Mouse (Mus musculus) testis, postnatal 14 days (tissue): ENCODE measurements at regions not wholly inside any gene's neighbourhood (a gene's known extent, or its start where the extent isn't known, plus 50 kb on each side); places are given as distances from the start of the nearest gene placed in this dataset.

Experiments used
- DNase-seq: peaks from one replicate; pipeline ENCODE4 v3.0.0; 2021; ENCODE audit warnings: low spot score

GRCm38 (mm10) chr14:46223008-46223407 lies 156.2 kb upstream of the Gm15217 start:
- no peak for DNase-seq

DNA sequence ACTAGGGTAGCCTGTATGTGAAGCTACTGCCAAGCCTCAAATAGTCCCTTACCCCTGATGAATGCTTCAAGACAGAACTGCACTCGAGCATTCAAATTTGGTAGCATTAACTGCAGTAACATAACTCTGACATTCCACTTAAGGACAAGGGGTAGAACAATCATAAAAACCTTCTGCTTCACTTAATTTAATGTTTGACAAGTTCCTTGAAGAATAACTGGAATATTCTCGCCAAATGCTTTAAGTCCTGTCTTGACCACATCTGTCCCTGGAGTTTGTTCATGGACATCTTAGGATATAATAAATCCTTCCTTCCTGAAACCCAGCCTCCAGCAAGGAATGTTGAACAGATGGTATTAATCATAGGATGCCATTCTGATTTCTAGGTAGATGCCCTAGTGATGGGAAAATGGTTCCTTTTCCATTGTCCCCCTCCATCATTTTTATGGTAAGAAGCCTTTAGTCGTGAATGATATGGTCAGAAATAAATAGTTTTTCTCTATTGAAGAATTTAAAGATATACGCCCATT lies 154.7 kb upstream of the Gm15217 start:
- DNase-seq: no peak

- DNase-seq: no peak
Measured at GRCm38 (mm10) chr14:46225851-46226608, 153.2 kb upstream of the Gm15217 start.

DNA sequence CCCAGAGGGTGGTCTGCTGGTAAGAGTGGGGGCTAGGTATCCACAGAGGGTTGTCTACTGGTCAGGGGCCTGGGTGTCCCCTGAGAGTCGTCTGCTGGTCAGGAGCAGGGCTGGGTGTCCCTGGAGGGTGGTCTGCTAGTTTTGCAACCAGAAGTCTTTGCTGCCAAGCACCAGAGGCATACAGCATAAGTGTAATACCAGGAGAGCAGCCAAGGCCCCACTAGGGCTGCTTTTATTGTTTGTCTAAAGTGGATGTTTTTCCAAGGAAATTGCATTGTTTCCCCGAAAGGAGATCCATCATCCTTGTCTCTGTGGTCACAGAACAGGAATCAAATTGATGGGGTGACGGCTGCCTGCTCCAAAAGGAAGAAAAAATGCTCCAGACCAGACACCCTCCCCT lies 145.2 kb upstream of the Gm15217 start:
- no peak for DNase-seq

- no peak for DNase-seq
Measured at GRCm38 (mm10) chr14:46234835-46235234, 144.4 kb upstream of the Gm15217 start.

DNA sequence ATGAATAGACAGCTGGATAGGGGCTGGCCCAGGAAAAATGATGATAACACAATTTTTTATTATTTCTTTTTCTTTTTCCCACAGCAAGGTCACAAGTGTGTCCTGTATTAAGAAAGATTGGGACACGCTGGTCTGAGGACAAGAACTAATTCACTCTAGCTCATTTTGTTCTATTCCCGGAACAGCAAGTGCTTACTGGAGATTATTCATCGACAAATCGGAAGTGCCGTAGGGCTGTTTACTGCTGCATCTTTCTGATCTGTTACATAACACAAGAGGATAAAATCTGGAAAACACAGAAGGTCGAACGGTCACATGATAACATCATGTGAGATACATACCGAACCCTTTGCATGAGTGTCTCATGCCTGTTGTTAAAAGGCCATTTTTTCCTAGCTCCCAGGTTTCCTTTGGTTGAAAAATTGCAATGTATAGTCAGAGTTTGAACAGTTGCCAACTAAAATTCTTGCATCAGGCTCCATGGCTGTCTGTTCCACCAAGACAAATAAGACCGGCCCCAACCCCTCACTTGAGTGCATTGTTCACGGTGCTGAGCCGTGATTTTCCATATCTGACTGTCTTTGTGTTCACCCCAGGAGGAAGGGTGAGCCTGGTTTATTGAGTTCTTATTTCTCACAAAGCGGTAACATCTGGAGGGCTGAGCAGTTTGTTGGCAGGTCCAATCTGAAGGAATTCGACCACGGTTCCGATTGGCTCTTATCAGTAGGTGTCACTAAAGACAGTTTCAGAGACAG lies 139.0 kb upstream of the Gm15217 start:
- DNase-seq: no peak

DNA sequence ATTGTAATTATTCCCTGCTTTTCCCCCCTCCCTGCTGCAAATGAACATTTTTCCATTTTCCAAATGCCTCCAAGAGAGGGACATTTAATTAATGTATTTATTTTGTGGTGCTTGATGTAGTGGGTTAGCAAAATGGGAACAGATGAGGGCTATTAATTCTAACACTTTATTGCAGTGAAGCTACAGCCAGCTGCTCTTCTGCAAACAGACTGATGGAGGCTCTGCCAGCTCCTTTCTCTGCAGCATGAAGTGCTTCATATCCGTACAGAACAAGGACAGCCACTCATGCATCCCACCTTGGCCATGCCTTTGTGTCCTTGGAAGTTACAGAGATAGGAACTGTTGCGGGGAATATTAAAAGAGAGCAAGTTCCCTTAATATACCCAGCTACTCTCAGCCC lies 138.3 kb upstream of the Gm15217 start:
- DNase-seq: no peak

DNA sequence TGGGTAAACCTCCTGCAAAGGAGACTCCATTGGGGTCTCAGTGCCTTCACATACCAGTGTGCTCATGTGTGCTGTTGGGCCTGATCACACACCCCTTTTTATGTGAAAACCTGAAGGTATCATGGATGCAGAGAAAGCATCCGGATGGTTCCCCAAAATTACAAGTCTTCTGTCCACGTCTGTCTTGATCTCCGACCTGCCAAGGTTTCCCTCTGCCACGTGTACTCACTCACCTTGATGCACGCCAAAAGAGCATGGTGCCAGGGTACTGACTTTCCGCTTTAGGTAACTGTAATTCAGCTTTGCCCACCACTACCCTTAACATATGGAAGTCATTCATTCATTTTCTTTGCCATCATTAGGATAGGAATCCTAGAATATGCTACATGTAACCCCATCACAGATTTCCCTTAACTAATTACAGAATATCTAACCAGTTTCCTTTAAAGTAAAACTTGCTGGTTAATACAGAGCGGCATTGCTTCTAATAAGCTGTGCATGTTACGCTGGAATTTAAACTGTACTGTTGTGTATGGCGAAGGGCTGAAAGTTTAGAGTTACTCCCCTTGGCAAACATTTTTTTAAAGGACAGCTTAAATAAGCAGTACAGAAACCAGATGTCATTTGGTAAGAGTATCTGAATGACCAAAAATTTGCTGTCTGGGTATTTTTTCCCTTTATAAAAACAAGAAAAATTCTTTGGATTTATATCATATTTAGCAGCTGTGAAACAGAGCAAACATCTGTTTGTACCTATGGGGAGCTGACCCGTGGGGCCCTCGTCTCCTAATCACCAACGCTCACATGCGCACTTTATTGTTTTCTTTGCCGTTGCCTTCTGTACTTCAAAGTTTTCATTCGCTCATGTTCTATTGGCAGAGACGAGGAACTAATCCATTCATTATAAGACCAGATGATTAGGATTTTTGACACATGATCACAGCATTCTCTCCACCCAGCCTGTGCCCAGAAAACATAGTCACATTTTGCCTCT lies 131.4 kb upstream of the Gm15217 start:
- DNase-seq: no peak

DNA sequence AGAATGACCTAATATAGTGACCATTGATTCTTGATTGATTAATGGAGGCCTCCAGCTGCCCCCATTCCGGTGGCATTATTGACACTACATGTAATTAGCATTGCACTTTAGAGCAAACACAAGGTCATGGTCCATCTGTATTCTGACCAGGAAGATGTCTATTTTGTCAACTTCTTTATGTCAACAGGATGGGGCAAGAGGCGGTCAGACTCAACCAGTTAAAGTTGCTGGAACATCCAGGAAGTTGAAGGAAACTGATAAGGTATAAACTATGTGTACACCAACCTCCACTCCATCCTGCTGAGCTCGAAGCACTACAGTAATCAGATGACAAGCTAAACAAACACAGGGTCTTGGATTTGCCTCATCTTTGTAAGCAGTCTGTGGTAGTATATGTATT lies 130.1 kb upstream of the Gm15217 start:
- DNase-seq: no peak

DNA sequence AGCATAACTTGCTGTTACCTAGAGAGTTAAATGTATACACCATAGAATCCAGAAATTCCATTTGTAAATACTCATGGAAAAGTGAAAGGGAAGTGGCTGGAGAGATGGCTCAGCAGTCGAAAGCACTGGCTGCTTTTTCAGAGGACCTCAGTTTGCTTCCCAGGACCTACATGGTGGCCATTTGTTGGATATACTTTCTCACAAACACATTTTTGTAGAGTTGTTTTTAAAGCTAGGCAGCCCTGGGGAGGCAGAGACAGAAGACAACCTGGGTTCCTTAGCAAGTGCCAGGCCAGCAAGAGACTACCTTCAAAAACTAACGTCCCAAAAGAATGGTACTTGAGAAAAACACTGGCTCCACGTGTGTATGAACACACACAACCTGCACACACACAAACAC lies 124.0 kb upstream of the Gm15217 start:
- no peak for DNase-seq

DNA sequence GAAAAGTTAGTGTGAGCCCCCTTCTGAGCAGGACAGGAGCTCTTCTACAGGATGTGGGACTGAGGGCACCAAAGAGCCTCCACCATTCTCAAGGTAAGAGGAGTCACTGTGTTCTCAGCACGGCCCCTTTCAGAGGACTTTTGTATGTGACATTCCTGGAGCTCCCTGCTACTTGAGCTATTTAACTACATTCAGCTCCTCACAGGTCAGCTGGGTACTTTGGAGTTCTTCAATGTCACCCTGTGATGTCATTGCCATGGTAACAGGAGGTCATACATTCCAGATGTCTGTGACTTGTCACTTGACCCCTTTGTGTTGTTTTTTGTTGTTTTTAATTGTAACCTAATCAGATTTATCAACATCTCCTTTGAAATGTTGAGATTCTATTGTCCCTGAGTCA lies 122.9 kb upstream of the Gm15217 start:
- no peak for DNase-seq

DNA sequence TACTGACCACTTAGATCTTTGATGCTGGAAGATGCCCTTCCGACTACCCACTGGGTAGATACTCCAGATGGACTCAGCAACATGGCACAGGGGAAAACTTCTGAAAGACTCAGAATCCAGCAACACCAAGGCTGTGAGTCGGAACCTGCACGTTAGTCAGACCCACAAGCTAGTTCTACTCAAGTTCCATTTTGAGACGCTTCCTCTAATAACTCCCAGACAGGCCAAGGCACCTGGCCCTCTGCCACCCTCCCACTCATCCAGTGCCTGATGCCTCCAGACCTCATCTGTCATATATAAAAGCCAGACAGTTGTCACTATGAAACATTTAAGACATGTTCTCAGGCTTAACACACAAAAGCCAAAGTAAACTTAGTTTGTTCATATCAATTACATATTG lies 121.9 kb upstream of the Gm15217 start:
- no peak for DNase-seq

- DNase-seq: no peak
Measured at GRCm38 (mm10) chr14:46258551-46258950, 120.7 kb upstream of the Gm15217 start.

GRCm38 (mm10) chr14:46260291-46260980 lies 118.8 kb upstream of the Gm15217 start:
- DNase-seq: no peak

GRCm38 (mm10) chr14:46275455-46275854 lies 103.8 kb upstream of the Gm15217 start:
- no peak for DNase-seq

GRCm38 (mm10) chr14:46276926-46277831 lies 102.0 kb upstream of the Gm15217 start:
- no peak for DNase-seq

DNA sequence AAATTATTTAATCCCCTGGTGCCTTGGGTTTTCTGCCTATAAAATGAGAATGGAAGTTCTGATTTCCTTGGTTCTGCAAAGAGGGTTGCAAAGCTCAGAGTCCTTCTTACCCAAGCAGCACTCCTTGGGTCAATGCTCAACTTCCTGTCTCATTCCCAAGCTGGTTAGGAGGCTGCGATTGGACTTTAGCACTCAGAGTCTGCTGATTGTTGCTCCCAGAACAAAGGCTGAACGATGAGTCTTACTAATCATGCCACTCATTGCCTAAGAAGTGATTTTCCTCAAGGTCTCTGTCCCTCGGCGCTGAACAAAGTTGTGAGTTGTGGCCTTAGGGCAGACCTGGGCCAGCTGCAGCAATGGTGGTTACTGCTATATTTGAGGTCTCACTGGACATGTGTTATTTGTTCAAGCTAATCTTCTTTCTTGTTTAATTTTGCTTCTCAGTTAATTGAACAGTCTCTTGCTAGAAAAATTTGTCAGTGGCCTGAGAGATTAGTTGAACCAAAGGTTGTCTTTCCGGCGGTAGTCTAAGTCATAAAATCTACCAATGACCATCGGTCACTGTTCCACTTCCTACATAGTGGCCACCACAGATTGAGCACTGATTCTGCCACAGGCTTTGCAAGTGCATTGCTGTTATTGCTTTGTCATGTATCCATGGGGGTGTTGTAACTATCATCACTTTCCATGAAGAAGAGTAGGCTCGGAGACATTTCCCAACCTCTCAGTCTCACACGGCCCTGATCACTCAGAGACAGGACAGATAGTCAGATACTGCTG lies 101.2 kb upstream of the Gm15217 start:
- DNase-seq: no peak

GRCm38 (mm10) chr14:46292398-46292797 lies 86.8 kb upstream of the Gm15217 start:
- DNase-seq: no peak

GRCm38 (mm10) chr14:46296275-46296674 lies 82.9 kb upstream of the Gm15217 start:
- DNase-seq: no peak

DNA sequence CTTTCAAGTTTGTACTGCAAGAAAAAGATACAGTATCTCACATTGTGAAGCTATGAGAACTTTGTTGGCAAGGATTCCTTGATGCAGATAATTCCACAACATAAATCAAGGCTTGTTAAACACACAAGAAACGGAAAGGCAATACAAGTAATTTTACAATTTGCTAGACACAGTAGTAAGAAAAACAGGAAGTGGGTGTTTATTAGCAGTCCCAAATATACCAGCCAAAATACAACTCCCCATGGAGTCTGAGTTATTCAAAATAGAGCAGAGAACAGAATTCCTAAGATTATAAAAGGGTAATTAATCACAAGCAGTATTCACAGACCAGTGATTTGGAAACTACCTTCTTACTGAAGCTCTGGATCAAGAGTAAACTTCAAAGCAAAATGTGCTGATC lies 78.7 kb upstream of the Gm15217 start:
- DNase-seq: no peak
